Mouse (Mus musculus): ENCODE measurements at regions not wholly inside any gene's neighbourhood (a gene's known extent, or its start where the extent isn't known, plus 50 kb on each side); places are given as distances from the start of the nearest gene placed in this dataset.

GRCm38 (mm10) chr2:118042380-118043055 lies 69.2 kb upstream of the Thbs1 start:
- DNase-seq: no peak

GRCm38 (mm10) chr2:118044666-118045065 lies 67.0 kb upstream of the Thbs1 start:
- DNase-seq: no peak

DNA sequence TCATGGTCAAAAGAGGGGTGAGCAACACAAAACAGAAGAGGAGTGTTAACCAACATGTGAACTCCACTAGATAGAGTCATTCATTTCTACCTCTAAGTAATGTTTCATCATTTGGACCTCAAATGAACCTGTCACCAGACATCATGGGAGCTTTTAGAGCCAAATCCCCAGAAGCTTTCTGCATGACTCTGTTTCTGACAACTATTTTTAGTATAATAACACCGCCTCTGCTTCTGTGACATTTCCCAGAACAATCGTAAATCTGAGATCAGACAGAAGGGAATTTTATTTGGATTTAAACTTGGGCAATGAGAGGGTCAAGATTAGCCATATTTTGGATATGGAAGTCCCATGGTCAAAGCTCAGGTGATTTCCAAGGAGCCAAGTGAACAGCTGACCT lies 61.4 kb upstream of the Thbs1 start:
- no peak for DNase-seq

DNA sequence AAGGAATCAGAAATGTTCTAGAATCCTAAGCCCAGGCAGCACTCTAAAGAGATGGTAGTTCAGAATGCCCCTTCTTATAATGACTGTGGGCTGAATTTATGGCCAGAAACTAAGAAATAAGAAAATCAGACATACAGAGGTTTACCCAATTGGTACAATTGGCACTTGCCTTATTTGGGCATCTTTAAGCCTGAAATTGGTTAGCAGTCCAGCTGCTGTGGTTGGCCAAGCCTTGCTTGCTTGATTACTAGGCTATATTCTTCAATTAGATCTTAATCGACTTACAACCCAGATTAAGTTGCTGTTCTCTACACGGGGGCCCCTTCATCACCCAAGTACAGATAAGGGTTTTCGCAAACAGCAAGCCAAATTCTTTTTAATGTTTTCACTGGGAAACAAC lies 60.1 kb upstream of the Thbs1 start:
- DNase-seq: no peak

GRCm38 (mm10) chr2:118053512-118053911 lies 58.2 kb upstream of the Thbs1 start:
- DNase-seq: no peak

- no peak for DNase-seq
These were observed 52.9 kb upstream of the Thbs1 start for GRCm38 (mm10) chr2:118058654-118059395.

GRCm38 (mm10) chr2:118061291-118061690 lies 50.4 kb upstream of the Thbs1 start:
- DNase-seq: no peak

Measured in thymus, adult 18-20 months (tissue).